Mouse (Mus musculus) C2C12 (cell line): ENCODE data around the gene Ctnnbl1.

ENCODE experiments used
- CEBPB ChIP-seq: IDR thresholded peaks from one replicate; pipeline ENCODE4 v1.6.1; 2011; ENCODE audit warnings: low read depth, mild to moderate bottlenecking, control low read depth, moderate library complexity
- CTCF ChIP-seq: IDR thresholded peaks from one replicate; pipeline ENCODE4 v1.5.1; 2011; ENCODE audit not compliant: control insufficient read depth, insufficient read depth, insufficient read length
- MAX ChIP-seq: IDR thresholded peaks from one replicate; pipeline ENCODE4 v1.6.1; 2011; ENCODE audit warnings: mild to moderate bottlenecking, control low read depth
- MYOG ChIP-seq: IDR thresholded peaks from one replicate; pipeline ENCODE4 v1.6.1; 2011; ENCODE audit not compliant: control insufficient read depth, insufficient read length; ENCODE audit errors: extremely low read depth
- USF1 ChIP-seq: IDR thresholded peaks from one replicate; pipeline ENCODE4 v1.6.1; 2011; ENCODE audit warnings: low read depth, mild to moderate bottlenecking, control low read depth, moderate library complexity

DNA sequence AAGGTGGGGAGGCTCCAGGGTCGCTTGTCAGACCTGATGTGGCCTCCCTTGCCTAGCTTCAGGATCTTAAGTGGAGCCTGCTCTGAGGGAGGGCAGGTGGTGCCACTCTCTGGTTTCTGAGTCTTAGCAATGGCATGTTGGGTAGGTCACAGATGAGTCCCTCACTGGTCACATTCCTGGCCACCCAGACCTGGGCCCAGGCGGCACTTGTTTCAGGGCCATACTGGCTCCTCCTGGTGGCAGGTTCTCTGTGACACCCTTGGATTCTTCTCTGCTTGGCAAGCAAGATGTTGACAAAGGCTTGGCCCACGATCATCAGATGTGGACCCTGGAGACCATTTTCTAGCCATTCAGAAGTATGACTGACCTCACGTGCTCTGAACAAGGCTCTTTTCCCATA is 195.5 kb downstream of the Ctnnbl1 start:
- TF ChIP-seq CTCF (no peak), CEBPB (no peak), USF1 (no peak), MAX (no peak), MYOG (no peak)
